Mouse (Mus musculus): ENCODE data around the gene Tmem234.

Gene Tmem234

GRCm38 (mm10) chr4:129622120-129622802, 21.8 kb downstream of the Tmem234 start:
- no peak for DNase-seq (ENCODE audit: low read depth, low spot score)

GRCm38 (mm10) chr4:129622803-129623535, 22.5 kb downstream of the Tmem234 start:
- DNase-seq (ENCODE audit: low read depth, low spot score) = no peak

DNA sequence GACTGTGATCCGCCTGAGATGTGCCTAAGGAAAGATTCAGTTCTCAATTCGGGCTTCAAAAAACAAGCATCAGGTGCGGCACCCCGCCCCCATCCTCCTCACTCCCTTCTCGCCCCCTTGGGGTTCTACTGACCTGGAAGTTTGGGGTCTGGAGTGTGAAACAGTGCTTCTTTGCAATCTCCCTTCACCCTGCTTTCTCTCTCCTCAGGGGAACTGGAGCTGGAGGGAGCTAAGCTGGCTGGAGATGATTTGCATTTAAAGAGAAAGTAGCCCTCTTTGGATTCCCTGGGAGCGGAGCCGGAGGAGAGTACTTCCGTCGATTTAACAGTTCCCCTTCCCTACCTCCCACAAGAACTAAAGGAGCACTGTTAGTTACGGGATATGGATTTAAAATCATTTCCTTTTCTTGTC, 23.2 kb downstream of the Tmem234 start, which contains the start of gene Ccdc28b:
Gene Ccdc28b (minus strand): TSS at position 267 of the 411 bp plus-strand sequence.
- peak; percentile 41 for DNase-seq (ENCODE audit: low read depth, low spot score)

- peak; percentile 90 for DNase-seq (ENCODE audit: low read depth, low spot score)
Observed at GRCm38 (mm10) chr4:129624281-129625028, 24.0 kb downstream of the Tmem234 start.

GRCm38 (mm10) chr4:129625029-129625370, 24.5 kb downstream of the Tmem234 start:
- DNase-seq (ENCODE audit: low read depth, low spot score) = no peak

DNA sequence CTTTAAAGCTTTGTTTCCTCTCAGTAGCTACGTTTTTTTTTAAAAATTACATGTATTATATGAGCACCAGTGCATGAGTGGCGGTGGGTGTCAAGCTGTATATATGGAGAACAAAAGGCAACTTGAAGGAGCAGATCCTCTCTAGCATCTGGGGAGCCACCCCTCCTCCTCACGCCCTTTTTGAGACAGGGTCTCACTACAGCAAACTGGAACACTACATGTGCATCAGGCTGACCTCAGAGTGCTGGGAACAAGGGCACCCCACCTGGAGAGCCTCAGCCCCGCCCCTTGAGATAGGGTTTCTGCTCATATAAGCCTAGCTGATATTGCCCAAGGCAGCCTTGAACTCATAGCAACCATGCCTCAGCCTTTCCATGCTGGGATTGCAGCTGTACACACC, 25.0 kb downstream of the Tmem234 start:
- DNase-seq (ENCODE audit: low read depth, low spot score) = no peak

DNA sequence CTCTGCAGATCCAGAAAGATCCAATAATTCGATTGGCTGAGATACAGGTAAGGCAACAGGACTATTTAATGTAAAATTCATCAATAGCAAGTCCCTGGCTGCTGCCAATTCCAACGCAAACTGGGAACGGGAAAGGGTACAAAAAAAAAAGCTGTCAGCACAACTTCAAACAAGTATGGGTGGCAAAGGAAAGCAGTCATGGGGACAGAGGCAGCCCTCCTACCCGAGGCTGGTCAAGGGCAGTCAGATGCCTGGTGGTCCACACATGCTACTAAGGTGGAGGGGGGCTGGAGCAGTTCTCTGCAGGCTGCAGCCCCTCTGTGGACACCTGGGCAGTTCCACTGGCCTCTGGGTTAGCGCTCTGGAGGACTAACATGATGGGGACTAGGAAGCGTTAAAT, 25.6 kb downstream of the Tmem234 start:
- DNase-seq (ENCODE audit: low read depth, low spot score) = no peak

DNA sequence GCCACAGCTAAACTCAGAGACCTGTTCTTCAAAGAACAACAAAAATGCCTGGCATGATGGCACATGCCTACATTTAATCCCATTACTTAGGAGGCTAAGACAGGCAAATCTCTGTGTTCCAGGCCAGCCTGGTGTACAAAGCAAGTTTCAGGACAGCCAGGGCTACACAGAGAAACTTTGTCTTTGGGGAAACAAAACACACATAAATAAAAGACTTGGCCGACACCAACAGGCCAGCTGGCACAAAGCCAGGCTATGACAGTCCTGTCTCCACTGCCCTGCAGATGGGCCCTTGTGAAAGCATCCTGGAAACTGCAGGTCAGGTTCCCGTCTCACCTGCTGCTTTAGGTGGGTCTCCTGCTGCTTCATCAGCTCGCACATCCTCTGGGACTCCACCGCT, 30.5 kb downstream of the Tmem234 start:
- no peak for DNase-seq (ENCODE audit: low read depth, low spot score)

DNA sequence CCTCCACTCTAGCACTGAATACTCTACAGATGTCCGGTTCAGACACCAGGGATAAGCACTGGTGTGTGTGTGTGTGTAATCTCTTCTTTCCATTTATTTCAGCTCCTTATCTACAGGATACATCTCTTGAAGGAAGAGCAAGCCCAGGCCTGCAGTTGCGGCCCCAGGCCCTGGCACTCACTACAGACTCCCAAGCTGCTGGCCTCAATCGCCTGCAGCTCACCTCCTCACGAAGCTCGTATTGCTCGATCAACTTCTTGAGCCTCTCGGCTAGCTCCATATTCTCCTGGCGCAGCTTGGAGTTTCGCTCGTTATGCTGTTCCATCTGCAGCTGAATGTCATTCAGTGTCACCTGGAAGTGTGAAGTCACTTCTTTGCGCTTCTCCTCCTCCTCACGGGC, 31.4 kb downstream of the Tmem234 start:
- no peak for DNase-seq (ENCODE audit: low read depth, low spot score)

DNA sequence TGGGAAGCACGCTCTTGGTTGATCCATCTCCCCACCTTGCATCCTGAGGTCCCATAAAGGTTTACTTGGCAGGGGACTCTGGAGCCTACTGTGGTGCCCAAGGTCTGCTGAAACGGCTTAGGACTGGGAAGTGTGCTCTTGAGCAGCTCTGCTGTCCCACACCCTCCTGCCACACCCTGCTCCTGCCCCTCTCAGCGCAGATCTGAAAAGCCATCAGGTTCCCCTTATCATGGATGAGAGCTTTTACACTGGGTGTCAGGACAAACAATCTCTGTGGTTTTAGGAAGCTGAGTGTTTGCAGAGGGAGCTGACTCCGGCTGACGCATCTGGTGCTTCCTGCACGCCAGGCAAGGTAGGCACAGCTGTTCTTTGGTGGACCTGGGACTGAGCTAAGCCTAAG, 33.4 kb downstream of the Tmem234 start:
- no peak for DNase-seq (ENCODE audit: low read depth, low spot score)

- DNase-seq (ENCODE audit: low read depth, low spot score) = no peak
Observed at GRCm38 (mm10) chr4:129639221-129639620, 38.8 kb downstream of the Tmem234 start.

GRCm38 (mm10) chr4:129640101-129640637, 39.7 kb downstream of the Tmem234 start:
- peak; percentile 25 for DNase-seq (ENCODE audit: low read depth, low spot score)

- DNase-seq (ENCODE audit: low read depth, low spot score) = peak; percentile 99
Observed at GRCm38 (mm10) chr4:129640638-129641467, 40.4 kb downstream of the Tmem234 start, which contains the start of gene Txlna. Gene Txlna (minus strand): TSS chr4:129641065.

DNA sequence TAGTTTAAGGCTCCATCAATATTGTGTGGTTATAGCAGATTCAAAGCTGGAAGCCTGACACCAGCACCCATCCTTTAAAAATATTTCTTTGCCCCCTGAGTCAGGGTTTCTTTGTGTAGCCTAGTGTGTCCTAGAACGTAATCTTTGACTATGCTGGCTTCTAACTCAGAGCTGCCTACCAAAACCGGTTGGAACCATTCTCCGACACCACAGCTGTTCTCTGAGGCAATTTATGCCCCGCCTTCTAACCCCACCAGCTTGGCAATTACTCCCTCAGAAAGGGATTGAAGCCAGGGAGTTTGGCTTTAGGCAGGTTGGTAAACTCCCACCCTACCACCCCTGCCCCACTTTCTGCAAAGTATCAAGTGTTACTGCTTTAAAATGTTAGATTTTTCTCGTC, 41.3 kb downstream of the Tmem234 start:
- DNase-seq (ENCODE audit: low read depth, low spot score) = peak; percentile 50

DNA sequence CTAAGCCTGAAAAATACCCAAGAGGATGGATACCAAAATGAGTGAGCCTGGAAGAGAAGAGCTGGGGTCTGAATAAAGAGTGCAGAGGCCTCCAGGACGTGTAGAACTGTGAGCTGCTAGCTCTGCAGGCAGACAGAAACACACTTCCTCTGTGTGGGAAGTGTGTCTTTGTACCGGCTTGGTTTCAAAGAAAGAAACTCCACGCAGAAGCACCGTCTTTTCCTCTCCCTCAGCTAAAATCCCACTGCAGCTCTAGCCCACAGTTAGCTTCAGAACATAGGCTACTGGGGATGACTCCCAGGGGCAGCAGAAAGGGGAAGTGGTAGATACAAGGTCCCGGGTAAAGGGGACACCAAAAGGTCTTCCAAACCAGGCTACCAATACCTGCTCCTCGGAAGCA, 44.7 kb downstream of the Tmem234 start:
- DNase-seq (ENCODE audit: low read depth, low spot score) = no peak

DNA sequence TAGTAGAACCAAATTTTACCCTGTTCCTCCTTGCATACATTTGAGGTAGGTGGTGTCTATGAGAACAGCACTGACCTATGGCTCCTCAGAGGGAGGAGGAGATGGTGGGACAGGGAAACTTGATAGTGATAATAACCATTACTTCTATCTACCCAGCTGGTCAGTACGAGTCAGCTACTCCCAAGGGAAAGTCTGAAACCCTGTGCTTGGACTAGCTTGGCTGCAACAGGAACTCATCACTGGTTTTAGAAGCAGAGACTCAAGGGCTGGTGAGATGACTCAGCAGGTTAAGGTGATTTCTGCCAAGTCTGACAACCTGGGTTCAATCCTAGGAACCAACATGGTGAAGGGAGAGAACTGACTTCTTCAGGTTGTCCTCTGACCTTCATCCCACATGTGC, 48.2 kb downstream of the Tmem234 start:
- DNase-seq (ENCODE audit: low read depth, low spot score) = no peak

DNA sequence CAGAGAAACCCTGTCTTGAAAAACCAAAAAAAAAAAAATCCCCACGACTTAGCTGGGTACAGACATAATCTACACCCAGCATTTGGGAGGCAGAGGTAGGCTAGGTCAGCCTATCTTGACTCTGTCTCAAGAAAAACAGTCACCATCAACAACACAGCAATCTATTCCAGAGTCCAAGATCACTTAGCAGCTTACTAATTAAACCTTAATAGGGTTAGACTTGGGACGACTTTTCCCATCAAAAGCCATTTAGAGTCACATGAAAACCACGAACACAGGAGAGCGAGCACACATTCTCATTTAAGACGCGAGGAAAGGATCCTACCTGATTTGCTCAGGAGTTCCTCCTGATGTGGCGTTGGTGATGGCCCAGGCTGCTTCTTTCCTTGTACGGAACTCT, 49.9 kb downstream of the Tmem234 start:
- DNase-seq (ENCODE audit: low read depth, low spot score) = no peak

DNA sequence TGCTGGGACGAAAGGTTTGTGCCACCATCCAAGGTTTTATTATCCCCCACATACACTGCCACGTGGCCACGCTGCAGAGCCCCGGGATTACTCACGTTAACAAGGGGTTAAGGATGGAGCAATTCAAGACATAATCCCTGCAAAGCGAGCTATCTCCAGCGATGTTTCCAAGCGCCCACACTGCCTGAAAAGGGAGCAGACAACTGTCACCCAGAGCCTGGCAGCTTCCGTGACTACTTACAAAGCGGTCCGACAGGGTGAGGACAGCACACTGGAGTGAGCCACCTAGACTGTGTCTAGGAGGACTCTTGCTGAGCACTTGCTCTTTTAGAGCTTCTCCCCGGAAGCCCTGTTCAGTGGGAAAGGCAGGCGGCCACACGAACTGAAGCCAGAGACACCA, 54.3 kb downstream of the Tmem234 start:
- DNase-seq (ENCODE audit: low read depth, low spot score) = no peak

DNA sequence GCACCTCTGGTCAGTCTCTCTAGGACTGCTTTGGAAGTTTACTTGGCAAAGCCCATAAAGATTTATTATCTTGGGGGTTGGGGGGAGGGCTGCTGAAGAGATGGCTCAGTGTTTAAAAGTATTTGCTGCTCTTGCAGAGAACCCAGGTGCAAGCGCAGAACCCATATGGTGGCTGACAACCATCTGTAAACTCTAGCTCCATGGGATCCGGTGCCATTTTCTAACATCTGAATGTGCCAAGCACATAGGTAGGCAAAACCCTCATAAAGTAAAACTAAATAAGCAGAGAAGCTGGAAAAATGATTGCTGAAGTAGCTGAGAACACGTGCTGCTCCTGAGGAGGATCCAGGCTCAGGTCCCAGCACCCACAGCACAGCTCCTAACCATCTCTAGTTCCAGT, 61.1 kb downstream of the Tmem234 start:
- DNase-seq (ENCODE audit: low read depth, low spot score) = no peak

GRCm38 (mm10) chr4:129662255-129662813, 61.9 kb downstream of the Tmem234 start:
- DNase-seq (ENCODE audit: low read depth, low spot score) = no peak

DNA sequence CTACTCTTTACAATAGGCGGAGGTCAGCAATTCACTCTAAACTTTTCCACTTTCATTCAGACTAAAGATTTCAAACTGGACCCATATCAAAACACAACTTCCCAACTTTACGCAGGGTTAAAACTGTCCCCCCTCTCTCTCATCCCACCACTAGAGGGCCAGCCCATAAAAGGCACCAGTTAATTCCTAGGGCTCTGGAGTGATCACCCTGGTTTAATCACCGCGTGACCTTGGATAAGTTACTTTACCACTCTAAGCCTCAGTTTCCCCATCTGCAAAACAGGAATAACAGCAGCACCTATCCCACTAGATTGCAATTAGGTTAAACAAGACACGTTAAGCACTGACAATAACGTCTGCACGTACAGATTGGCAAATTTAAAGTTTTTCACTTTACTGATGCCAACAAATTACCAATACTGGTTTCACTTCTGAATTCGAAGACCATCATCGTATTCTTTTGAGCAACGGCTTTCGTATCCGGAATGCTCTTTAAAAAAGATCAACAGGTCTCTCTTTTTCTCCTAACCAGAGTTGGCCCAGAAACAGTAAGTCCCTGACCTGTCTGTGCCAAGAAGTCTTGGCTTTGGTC, 71.1 kb downstream of the Tmem234 start:
- DNase-seq (ENCODE audit: low read depth, low spot score) = peak; percentile 74

Data from ZHBTc4 (cell line).